Mouse (Mus musculus) fat pad, adult 2 months (tissue): Measurements from ENCODE around the gene Adamts18.

Experiments
- DNase-seq: peaks from one replicate; pipeline ENCODE4 v3.0.0-alpha.2; 2011; ENCODE audit warnings: low read depth, low spot score; ENCODE audit errors: extremely low read depth

Adamts18 gene

DNA sequence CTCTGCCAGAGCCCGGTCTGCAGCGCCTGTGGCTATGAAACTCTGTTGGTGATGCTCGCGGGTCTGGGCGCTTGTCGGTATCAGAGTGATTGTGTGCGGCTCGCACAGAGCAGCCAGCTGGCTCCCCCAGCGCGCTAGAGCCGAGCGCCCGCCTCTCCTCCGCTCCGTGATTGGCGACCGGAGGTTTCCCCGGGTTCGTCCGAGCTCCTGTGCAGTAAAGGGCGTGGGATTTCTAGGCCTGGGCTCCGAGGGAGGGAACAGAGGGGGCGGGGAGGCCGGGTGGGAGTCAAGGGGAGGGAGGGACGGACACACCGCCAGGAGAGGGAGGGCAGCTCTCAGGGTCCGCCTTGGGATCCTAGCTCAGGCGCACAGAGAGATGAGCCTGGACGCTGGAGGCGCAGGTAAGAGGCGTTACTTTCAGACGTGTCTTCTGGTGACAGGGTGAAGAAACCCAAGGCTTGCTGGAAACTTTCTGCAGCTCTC lies at the start of gene Adamts18:
Adamts18 (minus strand) TSS at position 86 of the 483 bp plus-strand sequence.
- no peak for DNase-seq

DNA sequence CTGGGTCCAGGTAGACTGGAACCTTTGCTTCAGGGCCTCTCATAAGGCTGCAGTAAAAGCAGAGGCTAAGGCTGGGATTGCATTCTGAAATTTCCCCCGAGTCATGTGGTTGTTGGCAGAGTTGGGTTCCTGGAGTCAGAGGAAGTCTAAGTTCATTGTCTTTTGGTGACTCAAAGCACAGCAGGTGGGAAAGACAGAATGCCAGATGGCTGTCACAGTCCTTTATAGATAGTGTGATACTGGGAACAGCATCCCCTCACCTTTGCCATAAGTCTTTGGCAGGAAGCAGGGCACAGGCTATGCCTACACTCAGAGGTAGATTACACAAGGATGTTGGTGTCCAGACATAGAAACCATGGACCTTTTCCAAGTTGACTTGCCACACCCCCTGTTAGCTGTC lies 47.9 kb upstream of the Adamts18 start:
- DNase-seq: peak; percentile 62

DNA sequence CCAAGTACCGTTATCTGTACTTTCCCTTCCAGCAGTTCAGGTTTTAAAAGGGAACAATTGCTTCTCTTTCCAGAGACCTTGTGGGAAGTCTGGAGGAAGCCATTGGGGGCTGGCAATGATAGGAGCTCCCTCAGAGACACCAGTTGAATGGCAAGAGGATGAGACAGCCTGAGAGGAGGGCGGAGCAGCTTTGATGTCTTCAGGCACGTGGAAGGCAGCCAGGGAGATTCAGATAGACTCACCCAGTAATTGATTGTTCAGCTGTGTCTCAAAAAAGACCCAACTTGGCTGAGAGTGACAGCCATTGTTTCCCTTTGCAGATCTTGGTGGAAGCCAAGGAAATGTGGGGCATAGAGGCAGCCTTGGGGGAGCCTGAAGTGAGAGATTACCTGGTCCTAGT lies 42.8 kb upstream of the Adamts18 start:
- no peak for DNase-seq

DNA sequence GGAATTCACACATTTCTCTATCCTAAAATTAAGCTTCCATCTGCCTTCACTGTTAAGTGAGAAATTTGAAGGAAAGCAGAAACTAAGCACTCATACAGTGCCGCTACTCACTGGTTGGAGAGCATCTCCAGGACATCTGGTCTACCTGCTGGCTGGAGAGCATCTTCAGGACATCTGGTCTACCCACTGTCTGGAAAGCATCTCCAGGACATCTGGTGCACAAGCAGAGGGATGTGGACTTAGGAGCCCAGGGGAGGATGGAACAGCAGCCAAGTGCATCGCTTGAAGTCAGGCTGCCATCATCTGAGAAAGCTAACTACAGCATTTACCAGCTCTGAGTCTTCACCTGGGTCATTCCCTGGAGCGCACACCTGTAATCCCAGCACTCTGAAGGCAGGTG lies 38.0 kb upstream of the Adamts18 start:
- DNase-seq: no peak

DNA sequence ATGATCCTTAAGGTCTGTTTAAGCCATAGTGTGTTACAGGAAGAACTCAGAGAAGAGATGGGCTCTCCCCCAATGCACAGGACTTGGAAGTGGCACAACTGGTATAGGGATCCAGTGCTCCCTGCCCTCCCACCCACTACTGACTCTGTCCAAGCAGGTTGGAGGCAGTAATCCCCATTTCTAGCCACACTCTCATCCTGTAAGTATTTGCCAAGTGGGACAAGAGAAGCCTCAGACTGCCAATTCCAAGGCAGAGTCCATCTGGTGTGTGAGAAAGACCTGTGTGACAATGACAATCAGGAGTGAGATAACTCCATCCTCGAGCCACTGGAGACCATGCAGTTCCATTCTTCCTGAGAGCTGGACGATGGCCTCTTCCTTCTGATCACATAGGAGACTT lies 36.6 kb upstream of the Adamts18 start:
- peak; percentile 71 for DNase-seq

DNA sequence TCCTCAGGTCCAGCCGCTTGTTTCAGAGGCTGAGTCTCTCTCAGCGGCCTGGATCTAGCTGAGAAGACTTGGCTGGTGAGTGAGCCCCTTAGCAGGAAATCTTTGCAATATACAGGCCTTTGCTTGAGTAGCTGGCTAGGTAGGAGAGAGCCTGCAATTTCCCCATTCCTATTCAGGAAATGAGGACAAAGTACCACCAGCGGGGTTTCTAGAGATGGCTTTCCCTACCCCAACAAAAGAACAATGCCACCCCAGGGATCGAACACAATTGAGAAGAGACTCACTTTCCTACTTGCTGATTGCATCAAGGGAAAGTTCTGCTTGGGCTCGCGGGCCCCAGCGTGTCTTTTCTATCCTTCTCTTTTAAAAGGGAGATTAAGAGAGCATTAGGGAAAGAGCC lies 35.5 kb upstream of the Adamts18 start:
- no peak for DNase-seq

DNA sequence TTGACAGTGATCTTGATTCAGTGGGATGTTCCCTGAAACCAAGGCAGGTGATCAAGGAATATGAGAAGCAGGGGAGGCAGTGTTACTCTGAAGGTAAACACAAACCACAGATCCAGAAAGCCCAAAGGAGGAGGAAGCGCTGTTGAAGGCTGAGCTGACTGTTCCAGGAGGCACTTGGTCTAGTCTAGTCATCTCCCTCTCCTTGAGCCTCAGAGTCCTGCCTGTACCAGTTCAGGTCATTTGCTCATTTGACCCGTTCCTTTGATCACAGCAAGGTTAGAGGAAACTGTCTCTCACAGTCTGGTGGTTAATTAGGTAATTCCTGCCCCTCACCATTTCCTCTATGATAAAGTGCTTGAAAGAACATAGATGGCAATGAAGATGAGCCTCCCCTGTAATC lies 34.0 kb upstream of the Adamts18 start:
- DNase-seq: no peak

DNA sequence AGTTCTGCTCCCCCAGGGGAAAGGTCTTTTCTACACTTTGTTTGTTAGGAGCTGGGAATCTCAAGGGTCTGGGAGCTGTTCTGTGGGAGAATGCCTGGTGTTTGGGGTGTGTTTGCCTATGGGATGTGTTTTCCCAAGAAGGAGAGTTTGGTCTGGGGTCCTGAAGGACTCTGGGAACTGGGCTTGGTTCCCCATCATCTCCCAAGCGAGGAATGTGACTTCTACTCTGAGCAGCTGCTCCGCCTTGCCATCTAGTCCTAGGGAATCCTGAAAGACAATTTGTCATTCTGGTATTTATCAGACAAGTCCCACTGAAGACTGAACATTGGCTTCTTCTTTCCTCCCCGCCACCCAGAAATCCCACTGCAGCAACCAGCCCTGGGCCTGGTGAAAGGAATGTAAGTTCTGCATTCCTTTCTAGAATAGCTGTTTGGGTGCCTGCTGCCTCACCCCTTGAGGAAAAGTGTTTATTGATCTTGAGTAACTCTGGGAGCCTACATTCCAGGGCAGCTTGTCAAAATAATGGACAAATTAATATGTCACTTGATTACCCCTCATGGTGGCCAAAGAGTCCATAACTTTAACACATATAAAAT lies 30.0 kb upstream of the Adamts18 start:
- DNase-seq: no peak

DNA sequence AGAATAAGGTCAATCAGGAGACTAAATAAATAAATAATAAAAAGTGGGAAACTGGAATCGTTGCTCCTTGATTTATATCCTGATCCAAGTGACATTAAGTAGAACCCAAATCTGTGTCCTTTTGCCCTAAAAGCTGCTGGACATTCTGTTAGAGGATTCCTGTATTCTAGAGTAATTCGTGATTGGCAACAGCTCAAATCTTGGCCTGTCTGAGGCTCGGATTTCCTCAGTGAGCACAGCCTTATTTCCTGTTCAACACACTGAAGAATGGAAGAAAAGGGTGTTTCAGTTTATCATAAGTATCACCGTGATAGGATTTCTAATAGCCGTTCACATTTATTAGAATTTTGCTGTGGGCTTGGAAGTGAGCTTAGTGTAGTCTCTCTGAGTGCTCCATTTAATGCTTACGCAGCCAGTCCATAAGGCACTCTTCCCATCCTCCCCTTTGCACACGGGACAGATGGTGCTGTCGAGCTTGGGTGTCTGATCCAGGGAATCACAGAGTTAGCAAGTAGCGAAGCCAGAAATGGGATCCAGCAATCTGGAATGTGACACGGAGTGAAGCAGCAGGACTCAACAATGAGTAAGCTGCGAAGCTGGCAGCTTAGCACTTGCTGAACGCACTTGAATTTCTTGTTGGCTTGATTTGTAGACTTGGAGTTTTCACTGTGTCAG lies 25.0 kb upstream of the Adamts18 start:
- no peak for DNase-seq

DNA sequence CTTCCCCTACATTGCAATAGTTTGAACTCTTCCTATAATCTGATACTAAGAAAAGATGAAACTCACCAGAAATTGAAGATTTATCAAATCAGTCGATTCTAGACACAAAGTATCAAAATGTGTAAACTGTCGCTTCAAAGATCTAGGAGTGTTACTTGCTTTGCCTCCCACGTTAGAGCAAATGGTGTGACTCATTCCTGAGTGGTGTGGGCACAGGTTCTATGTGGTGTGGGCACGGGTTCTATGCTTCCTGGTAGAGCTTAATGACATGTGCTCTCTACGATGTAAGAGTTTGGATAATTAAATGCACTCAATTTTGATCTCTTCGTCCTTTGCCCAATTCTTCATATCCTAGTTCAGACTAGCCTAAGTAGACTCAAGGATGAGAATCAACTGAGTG lies 23.9 kb upstream of the Adamts18 start:
- no peak for DNase-seq

DNA sequence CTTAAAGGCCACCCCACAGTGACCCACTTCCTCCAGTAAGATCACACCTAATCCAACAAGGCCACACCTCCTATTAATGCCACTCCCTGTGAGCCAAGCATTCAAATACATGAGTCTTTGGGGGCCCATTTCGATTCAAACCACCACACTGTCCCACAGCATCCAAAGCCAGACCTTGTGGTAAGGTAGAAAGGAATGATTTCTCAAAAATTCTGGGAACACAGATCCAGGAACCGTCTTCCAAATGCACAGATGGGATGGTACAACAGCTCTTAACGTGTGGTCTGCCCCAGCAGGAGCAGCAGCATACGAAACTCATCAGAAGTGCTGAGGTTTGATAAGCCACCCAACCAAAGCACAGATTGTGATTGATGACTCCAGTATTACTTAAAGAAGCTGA lies 18.0 kb upstream of the Adamts18 start:
- no peak for DNase-seq

DNA sequence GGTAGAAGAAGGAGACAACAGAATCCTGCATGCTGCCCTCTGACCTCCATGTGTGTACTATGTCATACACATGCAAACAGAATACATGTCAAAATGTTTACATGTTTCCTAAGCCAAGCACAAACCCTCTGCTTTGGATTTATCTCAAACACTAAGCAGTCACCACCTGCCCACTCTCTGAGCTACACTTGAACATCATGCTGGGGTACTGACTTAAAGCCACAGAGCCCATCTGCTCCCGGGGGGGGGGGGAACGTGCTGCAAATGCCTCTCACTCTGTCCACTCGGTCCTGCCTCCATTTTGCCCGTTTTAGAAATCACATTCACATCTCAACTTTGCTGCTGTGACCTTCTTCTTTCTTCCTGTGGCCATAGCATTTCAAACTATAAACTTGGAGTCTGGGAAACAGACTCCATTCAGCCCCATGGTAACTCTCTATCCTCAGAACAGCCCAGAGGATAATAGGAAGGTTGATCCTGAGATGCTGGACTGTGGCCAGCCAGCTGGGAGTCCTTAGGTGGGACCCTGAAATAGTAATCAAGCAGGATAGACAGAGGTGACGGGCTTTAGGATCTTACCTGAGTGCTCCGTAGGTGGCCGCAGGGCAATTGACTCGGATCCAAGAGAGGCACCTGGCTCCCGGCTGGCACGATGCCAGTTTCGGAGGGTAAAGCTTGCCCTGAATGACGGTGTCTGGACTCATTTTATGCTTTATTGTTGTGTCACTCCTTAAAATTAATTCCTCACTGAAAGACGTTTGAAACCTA lies 17.0 kb upstream of the Adamts18 start:
- no peak for DNase-seq

DNA sequence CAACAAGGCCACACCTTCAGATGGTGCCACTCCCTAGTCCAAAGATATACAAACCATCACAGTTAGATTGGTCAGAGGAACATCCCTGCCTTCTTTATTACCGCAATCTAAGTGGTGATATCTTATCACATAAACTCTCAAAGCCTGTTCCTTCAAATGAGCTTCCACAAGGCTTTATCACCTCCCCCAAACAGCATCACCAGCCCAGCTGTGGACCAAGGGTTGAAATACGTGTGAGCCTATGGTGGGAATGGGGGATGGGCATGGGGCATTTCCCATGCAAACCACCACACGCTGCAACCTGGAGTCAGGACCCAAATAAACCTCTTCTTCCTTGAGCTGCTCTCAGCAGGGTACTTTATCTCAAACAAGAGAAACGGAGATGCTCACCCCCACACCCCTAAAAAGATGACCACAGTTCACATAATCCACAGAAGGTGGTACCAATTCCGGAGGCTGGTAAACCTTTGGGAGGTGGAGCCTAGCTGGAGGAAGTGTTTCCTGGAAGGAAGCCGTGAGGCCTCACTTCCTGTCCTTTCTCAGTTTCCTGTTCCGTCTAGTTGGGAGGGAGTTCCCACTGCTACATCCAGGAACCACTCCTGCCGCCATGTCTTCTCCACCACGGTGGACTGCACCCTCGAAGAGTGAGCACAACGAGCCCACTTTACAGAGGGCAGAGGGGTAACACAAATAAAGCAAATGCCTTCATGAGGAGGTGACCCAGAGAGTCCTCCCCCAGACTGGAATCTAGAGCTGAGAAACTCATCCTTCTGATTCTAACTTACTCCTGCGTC lies 11.5 kb upstream of the Adamts18 start:
- no peak for DNase-seq

DNA sequence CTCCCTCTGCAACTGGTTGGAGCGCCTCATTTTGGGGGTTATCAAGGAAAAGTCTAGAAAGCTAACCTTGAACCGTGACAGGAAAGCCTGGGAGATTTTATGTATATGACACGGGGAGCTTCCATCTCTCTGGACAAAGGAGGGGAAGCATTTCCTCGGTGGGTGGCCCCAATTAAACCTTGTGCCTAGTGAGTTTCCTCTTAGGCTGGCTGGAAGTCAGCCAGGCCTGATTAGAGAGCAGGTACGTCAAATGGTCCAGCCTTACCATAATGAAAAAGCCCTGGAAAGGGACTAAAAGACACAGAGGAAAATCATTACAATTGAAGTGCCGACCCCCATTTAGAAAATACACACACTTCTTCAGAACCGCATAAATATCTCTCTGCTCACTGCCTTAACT lies 10.3 kb upstream of the Adamts18 start:
- DNase-seq: no peak

DNA sequence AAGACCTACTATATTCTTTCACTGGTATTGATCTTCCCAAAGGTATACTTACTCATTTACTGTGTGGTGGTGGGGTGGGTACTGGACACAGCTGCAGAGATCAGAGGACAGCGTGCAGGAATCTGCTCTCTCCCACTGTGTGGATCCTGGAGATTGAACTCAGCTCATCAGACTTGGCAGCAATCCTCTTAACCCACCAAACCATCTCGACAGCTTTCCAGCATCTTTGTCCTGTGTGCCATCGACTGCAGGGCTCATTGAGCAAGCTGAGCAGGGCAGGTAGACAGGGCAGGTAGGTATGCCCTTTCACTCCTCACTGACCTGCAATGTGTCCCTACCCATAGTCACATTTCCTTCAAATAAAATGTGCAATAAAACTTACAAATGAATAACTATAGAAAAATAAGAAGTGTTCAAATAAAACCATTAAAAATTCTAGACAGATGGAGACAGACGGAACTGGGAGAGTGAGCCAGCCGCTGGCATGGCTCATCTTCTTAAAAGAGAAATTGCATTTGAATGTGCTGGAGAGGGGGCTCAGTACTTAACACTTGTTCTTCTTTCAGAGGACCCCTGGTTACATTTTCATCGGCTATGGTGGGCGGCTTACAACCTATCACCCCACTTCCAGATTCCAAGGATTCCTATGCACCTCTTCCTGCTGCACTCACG lies 6.2 kb upstream of the Adamts18 start:
- no peak for DNase-seq

DNA sequence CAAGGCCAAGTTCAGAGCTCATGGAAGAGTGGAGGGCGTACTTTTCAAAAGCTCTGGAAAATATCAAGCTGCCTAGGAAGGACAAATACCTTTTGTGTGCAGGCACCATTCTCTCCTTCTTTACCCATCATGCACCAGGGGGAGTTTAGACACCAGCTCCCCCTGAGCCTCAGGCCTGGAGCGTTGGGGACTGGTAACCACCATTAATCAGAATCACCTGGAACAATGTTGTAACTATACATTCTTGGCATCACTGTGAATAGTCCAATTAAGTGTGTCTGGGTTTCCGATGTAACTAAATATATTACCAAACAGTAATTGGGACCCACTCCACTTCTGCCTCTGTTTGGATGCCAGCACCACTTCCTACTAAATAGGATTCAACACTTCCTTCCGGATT lies 5.2 kb upstream of the Adamts18 start:
- no peak for DNase-seq

DNA sequence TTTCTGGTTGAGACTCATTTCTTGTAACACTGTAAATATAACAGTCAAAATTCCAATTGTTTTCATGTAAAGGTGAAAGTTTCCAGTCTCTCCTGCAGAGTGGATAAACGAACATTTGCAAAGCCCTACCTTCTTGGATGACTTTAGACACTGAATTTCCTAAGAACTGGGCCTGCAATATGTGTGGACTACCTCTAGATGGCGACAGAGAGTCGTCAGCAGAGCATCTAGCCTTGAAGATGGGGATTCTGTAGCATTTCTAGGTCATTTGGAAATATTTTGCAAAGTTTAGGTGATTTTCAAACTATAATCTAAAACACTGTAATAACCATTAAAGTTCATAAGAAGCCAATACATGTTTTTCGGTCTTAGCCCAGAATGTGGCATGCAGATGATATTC lies 3.1 kb upstream of the Adamts18 start:
- DNase-seq: no peak

DNA sequence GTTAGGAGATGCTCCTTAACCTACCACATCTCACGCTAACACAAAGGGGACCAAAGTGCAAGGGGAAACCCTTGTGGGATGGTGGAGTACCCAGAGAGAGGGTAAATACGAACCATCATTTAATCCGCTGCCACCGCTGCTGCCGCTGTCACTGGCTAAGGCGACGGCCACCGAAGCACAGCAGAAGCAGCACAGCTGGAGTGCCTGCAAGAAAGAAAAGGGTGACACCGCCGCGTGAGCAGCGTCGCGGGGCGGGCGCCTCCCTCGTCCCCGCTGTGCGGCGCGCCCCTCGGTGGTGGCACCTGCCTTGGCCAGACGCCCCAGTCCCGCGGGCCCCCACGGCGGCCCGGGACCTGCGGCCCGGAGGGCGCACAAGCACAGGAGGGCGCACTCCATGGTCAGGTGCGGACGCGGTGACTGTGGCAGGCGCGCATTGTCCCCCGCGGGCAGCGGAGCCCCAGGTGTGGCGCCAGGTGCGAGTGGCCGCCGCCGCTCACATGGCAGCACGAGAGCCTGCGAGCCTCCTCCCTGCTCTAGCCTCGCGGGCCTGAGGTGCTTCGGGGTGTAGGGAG lies 371 bp downstream of the Adamts18 start:
- DNase-seq: no peak

DNA sequence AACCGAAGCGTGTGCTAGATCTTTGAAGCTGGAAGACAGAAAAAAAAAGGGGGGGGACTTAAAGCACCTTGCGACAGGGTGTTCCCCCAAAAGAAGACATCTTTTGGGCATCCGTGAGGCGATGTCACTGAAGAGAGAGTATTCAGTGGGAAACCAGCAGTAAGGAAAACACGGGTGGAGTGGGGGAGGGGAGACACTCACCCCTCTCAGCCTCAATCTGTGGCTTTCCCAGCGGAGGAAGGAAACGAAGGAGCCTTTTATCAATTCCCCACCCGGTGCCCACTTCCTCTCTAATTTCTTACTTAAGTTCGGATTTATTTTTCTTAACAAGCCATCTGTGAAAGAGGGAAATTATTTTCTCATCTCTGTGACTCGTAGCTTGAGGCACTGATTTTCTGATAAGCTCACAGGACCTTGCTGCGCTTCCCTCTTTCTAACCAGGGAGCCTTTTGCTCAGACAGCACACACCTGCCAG lies 895 bp downstream of the Adamts18 start:
- DNase-seq: no peak

DNA sequence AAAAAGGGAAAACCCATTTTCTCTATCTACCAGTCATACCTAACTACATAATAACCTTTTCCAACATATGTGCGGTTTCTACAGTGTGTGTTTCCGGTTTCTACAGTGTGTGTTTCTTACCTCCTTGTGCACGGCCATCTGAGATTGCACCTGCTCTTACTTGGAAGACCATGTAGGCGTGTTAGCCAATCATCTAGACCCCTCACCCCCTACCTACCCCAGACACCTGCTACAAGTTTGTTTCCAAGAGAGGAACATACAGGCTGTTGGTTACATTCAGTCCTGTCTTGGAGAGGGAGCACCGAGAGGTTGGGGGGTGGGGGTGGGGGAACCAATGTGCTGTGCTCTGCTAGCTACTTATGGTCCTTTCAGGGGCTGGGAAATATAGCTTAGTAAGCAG lies 1.9 kb downstream of the Adamts18 start:
- no peak for DNase-seq
